Mouse (Mus musculus) E14TG2a.4 (cell line): ENCODE measurements around the gene Dpp8.
A peak's percentile ranks its signal among the peaks of the same experiment; 100 is the strongest.
"Not testable (repeated sequence)": the region's sequence is repeated elsewhere in the genome, so short reads cannot be mapped to it uniquely, and the experiment has no call there.

Source experiments
- H3K27me3 ChIP-seq: 2 replicates; pipeline ENCODE4 v1.6.1; 2014; ENCODE audit warnings: low read length, control low read depth; ENCODE audit not compliant: insufficient read depth
- H3K36me3 ChIP-seq: 2 replicates; pipeline ENCODE4 v1.6.1; 2014; ENCODE audit warnings: low read length, control low read depth; ENCODE audit not compliant: insufficient read depth
- H3K4me1 ChIP-seq: replicated peaks from 2 replicates; pipeline ENCODE4 v1.6.1; 2014; ENCODE audit warnings: low read depth, low read length, control low read depth
- H3K4me3 ChIP-seq: replicated peaks from 2 replicates; pipeline ENCODE4 v1.5.1; 2014; ENCODE audit warnings: mild to moderate bottlenecking, low read length
- H3K9me3 ChIP-seq: 2 replicates; pipeline ENCODE4 v1.6.1; 2014; ENCODE audit warnings: low read length, control low read depth
- CTCF ChIP-seq: conservative IDR thresholded peaks from 2 replicates; pipeline ENCODE4 v1.5.1; 2014; ENCODE audit warnings: low read length
- NANOG ChIP-seq: IDR thresholded peaks from 2 replicates; pipeline ENCODE4 v1.6.1; 2014; ENCODE audit warnings: borderline replicate concordance, low read length, mixed read lengths
- POU5F1 ChIP-seq: IDR thresholded peaks from 2 replicates; pipeline ENCODE4 v1.6.1; 2014; ENCODE audit warnings: low read length, borderline replicate concordance

Gene Dpp8

DNA sequence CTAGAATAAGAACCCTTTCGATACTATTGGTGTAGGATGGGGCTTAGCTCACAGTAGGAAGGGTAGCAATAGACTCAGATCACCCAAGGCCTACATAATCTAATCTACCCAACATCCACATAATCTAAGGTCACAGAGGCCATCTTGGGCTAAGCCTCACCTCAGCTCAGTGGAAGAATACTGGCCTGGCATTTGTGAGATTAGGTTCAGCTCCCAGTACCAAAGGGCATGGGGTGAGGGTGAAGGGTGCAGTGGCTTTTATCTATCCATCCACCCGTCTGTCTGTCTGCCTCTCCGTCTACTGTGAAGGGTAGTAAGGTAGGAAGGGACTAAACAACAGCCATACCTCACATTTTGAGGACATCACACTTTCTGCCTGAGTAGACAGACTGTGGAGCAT lies 38.4 kb downstream of the Dpp8 start:
- Histone ChIP-seq H3K9me3 (no peaks in the 10 kb centered on the region), H3K4me1 (0 out of 2 replicates have a peak, but pooled peaks cover 7% of the 10 kb centered on the region), H3K36me3 (peaks cover 63% of the 10 kb centered on the region), H3K4me3 (no peak overlapping the region), H3K27me3 (no peaks in the 10 kb centered on the region)
- TF ChIP-seq CTCF (no peak), POU5F1 (no peak), NANOG (no peak)

DNA sequence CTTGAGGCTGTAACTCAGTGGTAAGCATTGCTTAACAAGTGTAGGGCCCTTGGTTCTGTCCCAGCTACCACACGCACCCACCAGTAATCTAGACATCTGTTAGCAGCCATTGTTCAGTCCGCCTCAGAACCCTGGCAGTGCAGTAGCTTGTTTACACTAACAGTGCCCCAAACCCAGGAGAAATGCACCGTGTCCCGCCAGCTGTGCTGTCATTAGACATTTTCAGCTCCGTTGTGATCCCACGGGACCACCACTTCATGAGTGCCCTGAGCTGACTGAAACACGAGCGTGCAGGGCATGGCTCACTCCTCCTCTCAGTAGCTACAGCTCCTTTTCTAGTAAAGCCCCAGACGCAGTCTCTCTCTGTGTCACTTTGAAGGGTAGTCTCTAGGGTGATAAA lies 41.3 kb downstream of the Dpp8 start:
- H3K4me3 ChIP-seq = no peak overlapping the region
- no peak for TF ChIP-seq POU5F1
- no peak for TF ChIP-seq CTCF
- no peak for TF ChIP-seq NANOG
- H3K9me3 ChIP-seq = no peaks in the 10 kb centered on the region
- H3K36me3 ChIP-seq = peaks cover 62% of the 10 kb centered on the region
- no peaks in the 10 kb centered on the region for H3K27me3 ChIP-seq
- H3K4me1 ChIP-seq = 0 out of 2 replicates have a peak, but pooled peaks cover 7% of the 10 kb centered on the region

DNA sequence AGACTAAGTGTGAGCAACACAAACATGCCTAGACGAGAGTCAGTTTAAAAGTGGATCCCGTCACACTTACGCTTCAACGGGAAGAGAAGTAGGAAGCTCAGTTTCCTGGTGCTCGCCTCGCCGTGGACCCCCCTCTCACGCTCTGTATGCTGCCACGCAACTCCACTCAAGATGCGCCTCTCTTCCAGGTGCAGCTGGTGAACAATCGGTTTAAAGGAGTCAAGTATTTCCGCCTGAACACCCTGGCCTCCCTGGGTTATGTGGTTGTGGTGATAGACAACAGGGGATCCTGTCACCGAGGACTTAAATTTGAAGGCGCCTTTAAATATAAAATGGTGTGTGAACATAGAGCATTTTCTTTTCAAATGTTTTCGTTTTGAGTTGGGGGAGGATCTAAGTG lies 42.0 kb downstream of the Dpp8 start:
- Histone ChIP-seq H3K27me3 (no peaks in the 10 kb centered on the region), H3K9me3 (no peaks in the 10 kb centered on the region), H3K4me1 (0 out of 2 replicates have a peak, but pooled peaks cover 7% of the 10 kb centered on the region), H3K36me3 (peaks cover 62% of the 10 kb centered on the region), H3K4me3 (no peak overlapping the region)
- TF ChIP-seq NANOG = no peak
- TF ChIP-seq POU5F1 = no peak
- TF ChIP-seq CTCF = no peak

DNA sequence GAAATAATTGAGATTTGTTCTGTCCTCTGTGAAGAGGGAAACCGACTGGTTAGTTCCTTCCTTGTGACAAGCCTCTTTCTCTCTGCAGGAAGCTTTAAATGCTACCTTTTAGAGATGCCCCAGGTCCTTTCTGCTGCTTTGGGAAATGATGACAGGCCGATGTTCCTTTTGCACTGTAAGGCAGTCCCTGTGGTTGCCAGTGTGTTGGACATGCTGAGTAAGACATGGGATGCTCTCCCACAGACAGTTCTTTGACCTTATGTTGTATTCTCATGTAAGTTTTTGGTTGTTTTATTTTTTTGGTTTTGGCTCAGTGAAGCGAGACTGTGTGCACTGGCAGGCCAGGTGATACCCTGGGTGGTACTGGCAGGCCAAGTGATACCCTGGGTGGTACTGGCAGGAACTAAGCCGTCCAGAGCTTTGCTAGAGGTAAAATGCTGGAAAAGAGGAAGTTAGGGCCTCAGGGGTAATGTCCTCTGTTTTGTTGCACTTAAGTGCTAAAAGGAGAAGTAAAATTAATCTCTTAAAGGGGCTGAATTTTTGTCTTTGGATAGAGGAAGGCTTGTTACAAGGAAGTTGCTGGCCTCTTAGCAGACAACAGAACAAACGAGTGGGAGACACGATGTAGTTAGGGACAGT lies 42.8 kb downstream of the Dpp8 start:
- Histone ChIP-seq H3K4me1 (0 out of 2 replicates have a peak, but pooled peaks cover 7% of the 10 kb centered on the region), H3K9me3 (no peaks in the 10 kb centered on the region), H3K27me3 (no peaks in the 10 kb centered on the region), H3K4me3 (no peak overlapping the region), H3K36me3 (peaks cover 60% of the 10 kb centered on the region)
- TF ChIP-seq POU5F1 (no peak), NANOG (no peak), CTCF (no peak)

GRCm38 (mm10) chr9:65077536-65077935 lies 45.3 kb downstream of the Dpp8 start:
- H3K36me3 ChIP-seq = peaks cover 67% of the 10 kb centered on the region
- H3K27me3 ChIP-seq = no peaks in the 10 kb centered on the region
- no peaks in the 10 kb centered on the region for H3K9me3 ChIP-seq
- H3K4me1 ChIP-seq = peaks cover 9% of the 10 kb centered on the region
- TF ChIP-seq NANOG = no peak
- no peak for TF ChIP-seq CTCF
- no peak for TF ChIP-seq POU5F1
- no peak overlapping the region for H3K4me3 ChIP-seq

GRCm38 (mm10) chr9:65080141-65080540 lies 47.9 kb downstream of the Dpp8 start:
- not testable (repeated sequence) for H3K4me3 ChIP-seq, H3K9me3 ChIP-seq, H3K27me3 ChIP-seq
- peaks cover 25% of the 10 kb centered on the region for H3K4me1 ChIP-seq
- H3K36me3 ChIP-seq = peaks cover 52% of the 10 kb centered on the region

DNA sequence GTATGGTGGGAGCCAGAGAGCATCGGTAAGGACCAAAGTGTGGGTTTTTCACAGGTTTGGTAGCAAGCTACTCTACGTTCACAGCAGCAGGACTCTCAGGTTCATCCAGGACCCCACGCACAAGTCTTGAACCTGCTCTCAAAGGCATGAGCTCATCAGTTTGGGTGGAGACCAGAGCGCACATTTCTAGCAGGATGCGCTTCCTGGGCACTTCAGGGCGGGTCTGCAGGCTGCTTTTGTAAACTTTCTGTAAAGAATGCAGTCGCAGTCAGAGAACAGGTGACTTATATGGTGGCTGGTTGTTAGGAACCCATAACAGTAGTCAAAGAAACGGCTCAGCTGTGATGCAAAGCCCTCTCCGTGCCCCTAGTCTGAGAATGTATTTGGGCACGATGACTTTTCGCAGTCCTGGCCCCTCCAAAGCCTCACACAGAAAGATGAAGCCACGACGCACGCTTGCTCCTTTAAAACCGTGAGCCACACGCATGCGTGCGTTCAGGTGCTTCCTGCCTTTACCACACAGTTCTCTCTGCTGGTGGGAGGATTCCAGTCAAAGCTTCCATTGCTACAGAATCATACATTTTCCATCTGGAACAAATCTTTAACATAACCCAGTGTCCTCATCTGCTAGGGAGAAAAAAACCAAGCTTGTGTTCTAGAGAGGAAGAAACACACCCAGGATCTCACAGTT lies 51.0 kb downstream of the Dpp8 start:
- Histone ChIP-seq H3K4me1 (peaks cover 25% of the 10 kb centered on the region), H3K36me3 (peaks cover 31% of the 10 kb centered on the region), H3K9me3 (peaks cover 10% of the 10 kb centered on the region; the same call in 1 of the 2 replicates), H3K27me3 (no peaks in the 10 kb centered on the region), H3K4me3 (0 out of 2 replicates have a peak overlapping the region, but pooled peaks have one; percentile 27)
- TF ChIP-seq NANOG (no peak), CTCF (no peak), POU5F1 (no peak)

DNA sequence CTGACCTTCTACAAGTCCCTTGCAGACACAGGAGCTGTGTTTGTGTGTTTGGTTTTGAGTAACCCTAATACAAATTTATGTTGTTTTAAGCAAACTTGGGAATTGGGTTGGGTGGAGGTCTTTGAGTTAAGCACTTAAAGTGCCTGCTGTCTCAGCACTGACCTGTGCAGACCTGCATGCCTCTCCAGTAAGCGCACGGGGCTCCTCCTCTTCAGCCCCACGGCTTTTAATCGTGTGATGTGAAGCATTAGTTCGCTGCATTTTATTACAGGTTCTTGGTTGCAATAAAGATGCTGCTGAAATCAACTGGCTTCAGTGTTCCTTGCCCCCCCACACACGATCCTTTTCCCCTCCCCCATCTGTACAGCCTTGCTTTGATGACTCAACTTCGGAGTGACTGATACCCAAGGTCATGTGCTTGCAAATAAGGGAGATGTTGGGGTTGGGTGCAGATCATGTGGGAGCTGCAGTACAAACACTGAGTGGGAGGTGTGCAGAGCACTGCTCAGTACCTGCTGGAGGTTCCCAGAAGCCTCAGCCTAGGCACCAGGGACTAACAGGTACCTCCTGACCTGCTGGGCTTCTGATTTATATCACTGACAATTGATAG lies 52.1 kb downstream of the Dpp8 start:
- H3K27me3 ChIP-seq = peaks cover 1% of the 10 kb centered on the region; the same call in 1 of the 2 replicates
- peaks cover 20% of the 10 kb centered on the region for H3K36me3 ChIP-seq
- H3K4me1 ChIP-seq = peaks cover 25% of the 10 kb centered on the region
- no peak overlapping the region for H3K4me3 ChIP-seq
- TF ChIP-seq CTCF = no peak
- no peak for TF ChIP-seq POU5F1
- no peak for TF ChIP-seq NANOG
- H3K9me3 ChIP-seq = peaks cover 10% of the 10 kb centered on the region; the same call in 1 of the 2 replicates
